Mouse (Mus musculus) hindbrain, embryonic 16.5 days (tissue): ENCODE measurements at regions not wholly inside any gene's neighbourhood (a gene's known extent, or its start where the extent isn't known, plus 50 kb on each side); places are given as distances from the start of the nearest gene placed in this dataset.

Experiments used
- ATAC-seq: fragments of 200-750 bp; cut with Nextera tagmentation; 2 replicates; pipeline ENCODE4 v1.8.0; 2017; ENCODE audit warnings: moderate TSS enrichment, moderate library complexity
- H3K27ac ChIP-seq: fragments of 300-500 bp; sonication (generic); 2 replicates; pipeline ENCODE4 v1.5.1; 2014; ENCODE audit warnings: low read depth, mild to moderate bottlenecking, control low read depth, low read length, moderate library complexity
- H3K27me3 ChIP-seq: fragments of 300-500 bp; sonication (generic); replicated peaks from 2 replicates; pipeline ENCODE4 v1.6.1; 2014; ENCODE audit warnings: low read length; ENCODE audit not compliant: control insufficient read depth, insufficient read depth
- H3K36me3 ChIP-seq: fragments of 300-500 bp; sonication (generic); 2 replicates; pipeline ENCODE4 v1.6.1; 2014; ENCODE audit warnings: mild to moderate bottlenecking, low read length, moderate library complexity, mixed read lengths; ENCODE audit not compliant: control insufficient read depth, insufficient read depth
- H3K4me1 ChIP-seq: fragments of 300-500 bp; sonication (generic); 2 replicates; pipeline ENCODE4 v1.6.1; 2014; ENCODE audit warnings: low read depth, low read length; ENCODE audit not compliant: control insufficient read depth, insufficient read depth
- H3K4me2 ChIP-seq: fragments of 300-500 bp; sonication (generic); 2 replicates; pipeline ENCODE4 v1.6.1; 2014; ENCODE audit warnings: mild to moderate bottlenecking, low read length, control low read depth, moderate library complexity
- H3K4me3 ChIP-seq: fragments of 300-500 bp; sonication (generic); 2 replicates; pipeline ENCODE4 v1.5.1; 2014; ENCODE audit warnings: mild to moderate bottlenecking, low read length, control low read depth, moderate library complexity
- H3K9ac ChIP-seq: fragments of 300-500 bp; sonication (generic); 2 replicates; pipeline ENCODE4 v1.6.1; 2014; ENCODE audit warnings: low read depth, mild to moderate bottlenecking, control low read depth, low read length, moderate library complexity
- H3K9me3 ChIP-seq: fragments of 300-500 bp; sonication (generic); 2 replicates; pipeline ENCODE4 v1.6.1; 2014; ENCODE audit warnings: mild to moderate bottlenecking, low read length, moderate library complexity; ENCODE audit not compliant: control insufficient read depth
- WGBS: fragments of 180-500 bp; shearing (Covaris S2); extraction: QIAGEN DNeasy Blood & Tissue Kit; methylation state at CpG from one replicate; pipeline ENCODE4 v1.1.7; 2014; 5-methylcytosine and 5-hydroxymethylcytosine counted together

- Histone ChIP-seq H3K4me1 (no peaks in the 10 kb centered on the region), H3K4me2 (no peak overlapping the region), H3K27me3 (no peaks in the 10 kb centered on the region), H3K36me3 (no peaks in the 10 kb centered on the region), H3K9ac (no peak overlapping the region), H3K27ac (no peak overlapping the region), H3K4me3 (no peak overlapping the region), H3K9me3 (no peaks in the 10 kb centered on the region)
- WGBS: 45% methylated on average over 4 of the region's 4 CpGs
- no peak for ATAC-seq
These were observed 124.6 kb downstream of the Ugt8a start for GRCm38 (mm10) chr3:125813798-125814197.

GRCm38 (mm10) chr3:125812829-125813228, 125.6 kb downstream of the Ugt8a start:
- Histone ChIP-seq H3K9ac (no peak overlapping the region), H3K36me3 (no peaks in the 10 kb centered on the region), H3K27me3 (no peaks in the 10 kb centered on the region), H3K4me3 (no peak overlapping the region), H3K9me3 (no peaks in the 10 kb centered on the region), H3K27ac (no peak overlapping the region), H3K4me1 (no peaks in the 10 kb centered on the region), H3K4me2 (no peak overlapping the region)
- 76% methylated on average over 4 of the region's 4 CpGs for WGBS
- ATAC-seq: peak; percentile 63; the same call in 1 of the 2 replicates

- Histone ChIP-seq H3K27ac (no peak overlapping the region), H3K9ac (no peak overlapping the region), H3K27me3 (no peaks in the 10 kb centered on the region), H3K36me3 (no peaks in the 10 kb centered on the region), H3K9me3 (no peaks in the 10 kb centered on the region), H3K4me1 (no peaks in the 10 kb centered on the region), H3K4me2 (no peak overlapping the region), H3K4me3 (no peak overlapping the region)
- ATAC-seq: no peak
- WGBS: 77% methylated on average over 1 of the region's 1 CpGs
These were observed 143.8 kb downstream of the Ugt8a start for GRCm38 (mm10) chr3:125794606-125795005.

- no peaks in the 10 kb centered on the region for H3K9me3 ChIP-seq
- no peak overlapping the region for H3K4me3 ChIP-seq
- no peaks in the 10 kb centered on the region for H3K4me1 ChIP-seq
- H3K36me3 ChIP-seq: no peaks in the 10 kb centered on the region
- no peak overlapping the region for H3K4me2 ChIP-seq
- H3K27ac ChIP-seq: no peak overlapping the region
- no peak for ATAC-seq
- H3K27me3 ChIP-seq: no peaks in the 10 kb centered on the region
- 72% methylated on average over 4 of the region's 4 CpGs for WGBS
- no peak overlapping the region for H3K9ac ChIP-seq
These were observed 157.1 kb downstream of the Ugt8a start for GRCm38 (mm10) chr3:125781357-125781756.

GRCm38 (mm10) chr3:125780251-125780650, 158.2 kb downstream of the Ugt8a start:
- WGBS: 58% methylated on average over 3 of the region's 3 CpGs
- H3K4me1 ChIP-seq: no peaks in the 10 kb centered on the region

More at GRCm38 (mm10) chr3:125780251-125780650, 158.2 kb downstream of the Ugt8a start:
- no peaks in the 10 kb centered on the region for H3K9me3 ChIP-seq
- no peak overlapping the region for H3K4me2 ChIP-seq
- no peaks in the 10 kb centered on the region for H3K36me3 ChIP-seq
- H3K27ac ChIP-seq: no peak overlapping the region
- H3K4me3 ChIP-seq: no peak overlapping the region
- H3K9ac ChIP-seq: no peak overlapping the region
- ATAC-seq: no peak
- H3K27me3 ChIP-seq: no peaks in the 10 kb centered on the region
